Mouse (Mus musculus): ENCODE measurements around the gene Plxnb2.

Gene Plxnb2

GRCm38 (mm10) chr15:89179630-89179964 is 991 bp downstream of the Plxnb2 start:
- DNase-seq (ENCODE audit: low read depth, low spot score) = no peak

GRCm38 (mm10) chr15:89178954-89179629 is 1.5 kb downstream of the Plxnb2 start:
- DNase-seq (ENCODE audit: low read depth, low spot score) = no peak

- DNase-seq (ENCODE audit: low read depth, low spot score) = no peak
Observed at GRCm38 (mm10) chr15:89178260-89178860, 2.2 kb downstream of the Plxnb2 start.

GRCm38 (mm10) chr15:89177576-89178259 is 2.9 kb downstream of the Plxnb2 start:
- no peak for DNase-seq (ENCODE audit: low read depth, low spot score)

- no peak for DNase-seq (ENCODE audit: low read depth, low spot score)
Observed at GRCm38 (mm10) chr15:89177121-89177520, 3.5 kb downstream of the Plxnb2 start.

GRCm38 (mm10) chr15:89175411-89176155 is 5.0 kb downstream of the Plxnb2 start:
- DNase-seq (ENCODE audit: low read depth, low spot score) = no peak

GRCm38 (mm10) chr15:89174889-89175339 is 5.7 kb downstream of the Plxnb2 start:
- DNase-seq (ENCODE audit: low read depth, low spot score) = no peak

GRCm38 (mm10) chr15:89173906-89174214 is 6.7 kb downstream of the Plxnb2 start:
- no peak for DNase-seq (ENCODE audit: low read depth, low spot score)

GRCm38 (mm10) chr15:89173024-89173905 is 7.3 kb downstream of the Plxnb2 start:
- no peak for DNase-seq (ENCODE audit: low read depth, low spot score)

GRCm38 (mm10) chr15:89172276-89172935 is 8.2 kb downstream of the Plxnb2 start:
- no peak for DNase-seq (ENCODE audit: low read depth, low spot score)

GRCm38 (mm10) chr15:89171526-89172051 is 9.0 kb downstream of the Plxnb2 start:
- no peak for DNase-seq (ENCODE audit: low read depth, low spot score)

- DNase-seq (ENCODE audit: low read depth, low spot score) = no peak
Observed at GRCm38 (mm10) chr15:89170102-89170501, 10.5 kb downstream of the Plxnb2 start.

- no peak for DNase-seq (ENCODE audit: low read depth, low spot score)
Observed at GRCm38 (mm10) chr15:89169431-89169830, 11.2 kb downstream of the Plxnb2 start.

GRCm38 (mm10) chr15:89168922-89169321 is 11.7 kb downstream of the Plxnb2 start:
- DNase-seq (ENCODE audit: low read depth, low spot score) = no peak

- DNase-seq (ENCODE audit: low read depth, low spot score) = no peak
Observed at GRCm38 (mm10) chr15:89165478-89165877, 15.1 kb downstream of the Plxnb2 start.

- DNase-seq (ENCODE audit: low read depth, low spot score) = no peak
Observed at GRCm38 (mm10) chr15:89161397-89161796, 19.2 kb downstream of the Plxnb2 start.

GRCm38 (mm10) chr15:89158516-89158915 is 22.1 kb downstream of the Plxnb2 start:
- no peak for DNase-seq (ENCODE audit: low read depth, low spot score)

- DNase-seq (ENCODE audit: low read depth, low spot score) = no peak
Observed at GRCm38 (mm10) chr15:89157954-89158353, 22.6 kb downstream of the Plxnb2 start.

GRCm38 (mm10) chr15:89152312-89152711 is 28.3 kb downstream of the Plxnb2 start:
- DNase-seq (ENCODE audit: low read depth, low spot score) = no peak

- DNase-seq (ENCODE audit: low read depth, low spot score) = no peak
Observed at GRCm38 (mm10) chr15:89150041-89150390, 30.6 kb downstream of the Plxnb2 start.

All from brain, embryonic 18.5 days (tissue).